Mouse (Mus musculus) cerebellum, adult 2 months (tissue): ENCODE measurements at regions not wholly inside any gene's neighbourhood (a gene's known extent, or its start where the extent isn't known, plus 50 kb on each side); places are given as distances from the start of the nearest gene placed in this dataset.

ENCODE experiments used
- CTCF ChIP-seq: fragments of 200-500 bp; IDR thresholded peaks from 2 replicates; pipeline ENCODE4 v1.5.1; 2011; ENCODE audit warnings: low read depth, mild to moderate bottlenecking, control low read depth, low read length, moderate library complexity, borderline replicate concordance; ENCODE audit not compliant: insufficient read depth
- POLR2A ChIP-seq: fragments of 200-500 bp; IDR thresholded peaks from 2 replicates; pipeline ENCODE4 v1.6.1; 2011; ENCODE audit warnings: low read length, control low read depth, borderline replicate concordance; ENCODE audit not compliant: insufficient read depth

DNA sequence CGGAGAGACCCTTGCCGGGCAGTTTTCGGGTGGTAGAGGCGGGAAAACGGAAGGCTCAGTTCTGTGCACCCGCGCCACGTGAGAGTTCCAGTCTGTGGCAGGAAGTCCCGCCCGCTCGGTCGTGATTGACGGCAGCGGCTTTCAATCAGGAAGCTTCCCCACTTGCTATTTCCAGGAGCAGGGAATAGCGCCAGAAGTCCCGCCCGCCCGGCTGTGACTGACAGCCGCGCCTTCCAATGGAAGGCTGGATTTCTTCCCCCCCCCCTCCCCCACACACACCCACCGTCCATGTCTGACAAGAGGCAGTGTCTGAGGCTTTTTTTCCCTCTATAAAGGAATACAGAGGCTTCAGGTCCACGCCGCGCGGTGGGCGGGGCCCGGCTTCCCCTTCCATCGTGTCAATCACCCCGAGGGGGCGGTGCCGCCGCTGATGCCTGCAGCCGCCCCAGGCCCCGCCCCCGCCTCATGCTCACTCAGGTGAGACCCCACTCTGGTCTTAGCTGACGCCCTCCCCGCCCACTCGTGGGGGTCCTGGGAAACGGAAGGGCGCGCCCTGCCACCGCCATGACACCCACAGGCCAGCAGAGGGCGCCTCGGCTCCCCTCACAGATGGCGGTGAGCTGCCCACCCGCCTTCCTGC, 2590.2 kb downstream of the Gm37988 start:
- TF ChIP-seq CTCF (peak; percentile 60), POLR2A (no peak)
